Mouse (Mus musculus) cerebellum, postnatal 36 days (tissue): ENCODE data around the gene Cebpz.
A peak's percentile ranks its signal among the peaks of the same experiment; 100 is the strongest.

Experiments used
- DNase-seq, 2 experiments: peaks; one replicate each; pipeline ENCODE4 v3.0.0; 2021 to 2022; ENCODE audit warnings: mixed read lengths in 2 of 2

Gene Cebpz

GRCm38 (mm10) chr17:78895394-78895793, 41.5 kb downstream of the Cebpz start:
- DNase-seq, result no peak

- no peak for DNase-seq
Measured at GRCm38 (mm10) chr17:78894991-78895390, 41.9 kb downstream of the Cebpz start.

GRCm38 (mm10) chr17:78891020-78891419, 45.8 kb downstream of the Cebpz start:
- no peak for DNase-seq

- peak; percentile 39 to 41 for DNase-seq
Measured at GRCm38 (mm10) chr17:78889184-78889583, 47.7 kb downstream of the Cebpz start.

GRCm38 (mm10) chr17:78888554-78888953, 48.3 kb downstream of the Cebpz start:
- DNase-seq, result peak; percentile 12 to 15

- DNase-seq, result no peak
Measured at GRCm38 (mm10) chr17:78885286-78886065, 51.4 kb downstream of the Cebpz start.

GRCm38 (mm10) chr17:78883291-78883690, 53.6 kb downstream of the Cebpz start:
- no peak for DNase-seq

- peak; percentile 62 to 66 for DNase-seq
Measured at GRCm38 (mm10) chr17:78882401-78883112, 54.3 kb downstream of the Cebpz start, which contains the start of gene Eif2ak2. Eif2ak2 (minus strand) TSS chr17:78882573.

GRCm38 (mm10) chr17:78881878-78882304, 55.0 kb downstream of the Cebpz start:
- DNase-seq, result no peak

GRCm38 (mm10) chr17:78873886-78874285, 63.0 kb downstream of the Cebpz start:
- DNase-seq, result no peak
